In the genomic region with DNA sequence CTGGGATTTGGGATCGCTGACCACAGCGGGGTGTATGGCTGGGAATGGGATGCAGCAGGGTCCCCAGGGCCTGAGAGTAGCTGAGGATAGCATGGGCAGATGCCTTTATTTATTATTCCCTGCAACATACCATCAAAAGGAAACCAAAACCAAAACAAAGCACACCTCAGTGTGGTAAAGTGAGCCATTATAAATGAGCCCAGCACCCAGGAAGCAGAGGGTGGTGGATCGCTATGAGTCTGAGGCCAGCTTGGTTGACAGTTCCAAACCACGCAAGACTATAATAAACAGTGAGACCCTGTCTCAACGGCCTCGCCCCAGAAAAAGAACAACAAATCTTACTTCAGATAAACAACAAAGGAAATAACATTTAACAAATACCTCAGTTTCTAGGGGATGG, we compare ENCODE assay signal across 22 mouse cellular contexts. TPM values are rescaled to one million over a fixed set of nuclear protein-coding genes. Genes with fewer than 3 reads are reported as not detected.
DNase-seq lines count a peak whose midpoint lies in the region; ATAC-seq and TF ChIP-seq lines count a peak whose summit lies in the region.
"Had no signal": no experiment of that assay in that cellular context is flagged by ENCODE, and none has a peak within 500 bp of the region (broad histone marks: within the 10 kb centered on the region; RNA-seq: fewer than 3 reads in every experiment).

No protein-coding gene starts in this region.

- no peaks in the 10 kb centered on the region for H3K27me3 ChIP-seq in megakaryocyte, embryonic 14.5 days (replicated peaks)
- peaks cover 7% of the 10 kb centered on the region; the same call in 1 of the 2 replicates for H3K27me3 ChIP-seq in liver, embryonic 12.5 days (replicated peaks)
- H3K27me3 ChIP-seq in neural tube, embryonic 15.5 days (replicated peaks) = peaks cover 10% of the 10 kb centered on the region; the same call in 1 of the 2 replicates
- H3K27me3 ChIP-seq in kidney, embryonic 16.5 days (ENCODE audit: insufficient read depth, low read length) = 0 out of 2 replicates have a peak, but pooled peaks cover 4% of the 10 kb centered on the region
- H3K27me3 ChIP-seq: embryonic facial prominence, embryonic 15.5 days; Patski had no signal

- DNase-seq in ES-E14 (ENCODE audit: low read depth, low spot score) = no peak
- peak; percentile 17 to 34 for DNase-seq in natural killer cell, adult 2 months (ENCODE audit: low spot score in 2 of 2)
- no peak for DNase-seq in gastrocnemius, postnatal 14 days
- DNase-seq: cerebellum, adult 2 months; kidney, postnatal 14 days; lung, adult 18-20 months; lung, postnatal 36 days; right cerebral cortex, postnatal 4 days had no signal

- H3K4me2 ChIP-seq in liver, embryonic 12.5 days = peak overlapping the region; percentile 69
- no peak overlapping the region for H3K4me2 ChIP-seq in neural tube, embryonic 15.5 days
- no peak overlapping the region for H3K4me2 ChIP-seq in kidney, embryonic 16.5 days (replicated peaks; ENCODE audit: low read depth, low read length)
- H3K4me2 ChIP-seq: embryonic facial prominence, embryonic 15.5 days; forebrain, embryonic 13.5 days; midbrain, embryonic 13.5 days; neural tube, embryonic 12.5 days had no signal

- H3K9me3 ChIP-seq in megakaryocyte, embryonic 14.5 days = no peaks in the 10 kb centered on the region
- H3K9me3 ChIP-seq in ES-E14 (ENCODE audit: control insufficient read depth, insufficient read depth, low read depth, low read length) = no peaks in the 10 kb centered on the region
- no peaks in the 10 kb centered on the region for H3K9me3 ChIP-seq in liver, embryonic 12.5 days (replicated peaks)
- no peaks in the 10 kb centered on the region for H3K9me3 ChIP-seq in neural tube, embryonic 15.5 days (replicated peaks)
- no peaks in the 10 kb centered on the region for H3K9me3 ChIP-seq in kidney, embryonic 16.5 days (ENCODE audit: low read length)
- H3K9me3 ChIP-seq: embryonic facial prominence, embryonic 15.5 days; forebrain, embryonic 13.5 days; midbrain, embryonic 13.5 days; neural tube, embryonic 12.5 days had no signal

- H3K4me3 ChIP-seq in megakaryocyte, embryonic 14.5 days (replicated peaks) = peak overlapping the region; percentile 42
- peak overlapping the region; percentile 41 to 70 for H3K4me3 ChIP-seq in ES-E14 (ENCODE audit: insufficient read depth in 1 of 2, low read depth in 1 of 2, low read length in 2 of 2, poor library complexity in 1 of 2, severe bottlenecking in 1 of 2)
- H3K4me3 ChIP-seq in liver, embryonic 12.5 days = peak overlapping the region; percentile 43
- H3K4me3 ChIP-seq in neural tube, embryonic 15.5 days (replicated peaks) = no peak overlapping the region
- no peak overlapping the region for H3K4me3 ChIP-seq in kidney, embryonic 16.5 days (ENCODE audit: low read length)
- H3K4me3 ChIP-seq: embryonic facial prominence, embryonic 15.5 days; forebrain, embryonic 13.5 days; midbrain, embryonic 13.5 days; neural tube, embryonic 12.5 days had no signal

- in situ Hi-C loops in ES-E14 (cut with MboI; ENCODE audit: low sequenced_read_pairs in 2 of 2, unreplicated experiment in 2 of 2) = no loop called here

- 71% methylated on average over 6 of the region's 6 CpGs for WGBS in liver, embryonic 12.5 days (ENCODE audit: insufficient replicate concordance)
- 76% methylated on average over 6 of the region's 6 CpGs for WGBS in neural tube, embryonic 15.5 days
- WGBS in kidney, embryonic 16.5 days = 81% methylated on average over 6 of the region's 6 CpGs

- peaks cover 3% of the 10 kb centered on the region for H3K36me3 ChIP-seq in megakaryocyte, embryonic 14.5 days (replicated peaks; ENCODE audit: low read length)
- H3K36me3 ChIP-seq in ES-E14 (ENCODE audit: control insufficient read depth, insufficient read depth, low read length, poor library complexity, severe bottlenecking) = no peaks in the 10 kb centered on the region
- H3K36me3 ChIP-seq in liver, embryonic 12.5 days = no peaks in the 10 kb centered on the region
- no peaks in the 10 kb centered on the region for H3K36me3 ChIP-seq in neural tube, embryonic 15.5 days
- H3K36me3 ChIP-seq in kidney, embryonic 16.5 days (ENCODE audit: insufficient read depth, low read length) = no peaks in the 10 kb centered on the region
- H3K36me3 ChIP-seq: embryonic facial prominence, embryonic 15.5 days; midbrain, embryonic 13.5 days; neural tube, embryonic 12.5 days had no signal

- H3K27ac ChIP-seq in ES-E14 (ENCODE audit: insufficient read depth, low read depth, low read length, poor library complexity, severe bottlenecking) = no peak overlapping the region
- H3K27ac ChIP-seq in liver, embryonic 12.5 days = no peak overlapping the region
- no peak overlapping the region for H3K27ac ChIP-seq in neural tube, embryonic 15.5 days (replicated peaks)
- H3K27ac ChIP-seq in kidney, embryonic 16.5 days (ENCODE audit: low read length) = no peak overlapping the region
- H3K27ac ChIP-seq: embryonic facial prominence, embryonic 15.5 days; forebrain, embryonic 13.5 days; midbrain, embryonic 13.5 days; neural tube, embryonic 12.5 days had no signal

- intact Hi-C loops in gastrocnemius, postnatal 14 days (cut with DNase I; ENCODE audit: low total_unique reads) = no loop called here

- no peak for ATAC-seq in megakaryocyte, adult 5-6 weeks (ENCODE audit: poor library complexity, severe bottlenecking)
- ATAC-seq in liver, embryonic 12.5 days = no peak
- ATAC-seq in neural tube, embryonic 15.5 days (ENCODE audit: low FRiP score) = no peak
- no peak for ATAC-seq in kidney, embryonic 16.5 days (ENCODE audit: low FRiP score, low TSS enrichment)
- ATAC-seq: forebrain, embryonic 13.5 days; midbrain, embryonic 13.5 days; Patski had no signal

- peaks cover 34% of the 10 kb centered on the region for H3K4me1 ChIP-seq in megakaryocyte, embryonic 14.5 days
- peaks cover 3 to 5% of the 10 kb centered on the region in 2 experiments; a peak in 3 of 4 replicates for H3K4me1 ChIP-seq in ES-E14 (ENCODE audit: control insufficient read depth in 2 of 2, insufficient read depth in 2 of 2, low read length in 2 of 2, poor library complexity in 1 of 2)
- H3K4me1 ChIP-seq in liver, embryonic 12.5 days = peaks cover 41% of the 10 kb centered on the region
- H3K4me1 ChIP-seq in neural tube, embryonic 15.5 days = peaks cover 29% of the 10 kb centered on the region
- H3K4me1 ChIP-seq in kidney, embryonic 16.5 days (ENCODE audit: insufficient read depth, low read length) = peaks cover 8% of the 10 kb centered on the region

- no peak overlapping the region; the same call in 1 of the 2 replicates for H3K9ac ChIP-seq in ES-E14 (ENCODE audit: insufficient read depth, low read depth, low read length, poor library complexity, severe bottlenecking)
- peak overlapping the region; percentile 39; the same call in 1 of the 2 replicates for H3K9ac ChIP-seq in liver, embryonic 12.5 days
- H3K9ac ChIP-seq in neural tube, embryonic 15.5 days (replicated peaks) = no peak overlapping the region
- H3K9ac ChIP-seq in kidney, embryonic 16.5 days (replicated peaks; ENCODE audit: low read length) = no peak overlapping the region
- H3K9ac ChIP-seq: embryonic facial prominence, embryonic 15.5 days; forebrain, embryonic 13.5 days; midbrain, embryonic 13.5 days; neural tube, embryonic 12.5 days had no signal

TF ChIP-seq in ES-E14, 5 proteins besides CTCF, POLR2A, EP300 and RAD21:
- TF ChIP-seq ZNF384 (IDR thresholded peaks at IDR 0.05; ENCODE audit: low read depth, low read length) (no peak), HCFC1 (IDR thresholded peaks at IDR 0.05; ENCODE audit: borderline replicate concordance, insufficient read depth, low read length) (no peak), MAFK (IDR thresholded peaks at IDR 0.05; ENCODE audit: insufficient read depth, low read depth, low read length) (no peak)

RNA-seq across cellular contexts. Expression of a gene that starts 1.5 kb away (rescaled TPM):
- 1.1 TPM in 1 of 2 replicates, not detected in the other for polyA plus RNA-seq in megakaryocyte, embryonic 14.5 days (2012; ENCODE audit: insufficient read depth, low replicate concordance)
- 4.3 and 5.5 TPM in 2 replicates for total RNA-seq in megakaryocyte, adult 5-6 weeks (2015)
- total RNA-seq in megakaryocyte, adult 5-6 weeks (2017) = 8.6 and 10.5 TPM in 2 replicates
- 25.3 and 30.2 TPM in 2 replicates for total RNA-seq in ES-E14 (2012; rRNA removed)
- 4.5 and 4.9 TPM in 2 replicates for polyA plus RNA-seq in liver, embryonic 12.5 days (2016; fragmentation: Nextera tagmentation; extraction: Ambion mirVana)
- 10 to 100 TPM in 1 of 2 experiments, 1 to 10 TPM in 1; 9.3 to 11.0 TPM for total RNA-seq in gastrocnemius, postnatal 14 days (2021)
- 6.0 and 6.1 TPM in 2 replicates for polyA plus RNA-seq in neural tube, embryonic 15.5 days (2015; fragmentation: Nextera tagmentation; extraction: Ambion mirVana)
- polyA plus RNA-seq in kidney, embryonic 16.5 days (2015; fragmentation: Nextera tagmentation; extraction: Ambion mirVana) = 6.2 and 6.8 TPM in 2 replicates

RNA-seq across cellular contexts. Expression of a gene that starts 2.9 kb away (rescaled TPM):
- 29.9 and 34.3 TPM in 2 replicates for polyA plus RNA-seq in megakaryocyte, embryonic 14.5 days (2012; ENCODE audit: insufficient read depth, low replicate concordance)
- total RNA-seq in megakaryocyte, adult 5-6 weeks (2015) = 8.4 and 10.3 TPM in 2 replicates
- total RNA-seq in megakaryocyte, adult 5-6 weeks (2017) = 26.0 and 29.3 TPM in 2 replicates
- total RNA-seq in ES-E14 (2012; rRNA removed) = 211 and 247 TPM in 2 replicates
- polyA plus RNA-seq in liver, embryonic 12.5 days (2016; fragmentation: Nextera tagmentation; extraction: Ambion mirVana) = 82.8 and 84.2 TPM in 2 replicates
- 10 to 100 TPM; 46.3 to 53.3 TPM for total RNA-seq in gastrocnemius, postnatal 14 days (2021)
- polyA plus RNA-seq in neural tube, embryonic 15.5 days (2015; fragmentation: Nextera tagmentation; extraction: Ambion mirVana) = 79.6 and 91.0 TPM in 2 replicates
- polyA plus RNA-seq in kidney, embryonic 16.5 days (2015; fragmentation: Nextera tagmentation; extraction: Ambion mirVana) = 57.7 and 66.3 TPM in 2 replicates

RNA-seq across cellular contexts. Expression of a gene that starts 26.1 kb away (rescaled TPM):
- polyA plus RNA-seq in megakaryocyte, embryonic 14.5 days (2012; ENCODE audit: insufficient read depth, low replicate concordance) = 17.8 and 46.3 TPM in 2 replicates
- 7.4 and 13.8 TPM in 2 replicates for total RNA-seq in megakaryocyte, adult 5-6 weeks (2015)
- 11.3 and 13.4 TPM in 2 replicates for total RNA-seq in megakaryocyte, adult 5-6 weeks (2017)
- 2.6 TPM in 1 of 2 replicates, not detected in the other for total RNA-seq in ES-E14 (2012; rRNA removed)
- 23.2 and 25.6 TPM in 2 replicates for polyA plus RNA-seq in liver, embryonic 12.5 days (2016; fragmentation: Nextera tagmentation; extraction: Ambion mirVana)
- not detected for total RNA-seq in gastrocnemius, postnatal 14 days (2021)
- polyA plus RNA-seq in neural tube, embryonic 15.5 days (2015; fragmentation: Nextera tagmentation; extraction: Ambion mirVana) = not detected in 2 replicates
- polyA plus RNA-seq in kidney, embryonic 16.5 days (2015; fragmentation: Nextera tagmentation; extraction: Ambion mirVana) = 19.1 TPM in 2 replicates
- total RNA-seq: adrenal gland, adult 18-20 months; layer of hippocampus, postnatal 14 days; left cerebral cortex, postnatal 36 days had no signal
- polyA plus RNA-seq: cerebellum, adult 2 months; forebrain, embryonic 13.5 days; midbrain, embryonic 13.5 days; Patski; stomach, embryonic 16.5 days had no signal

RNA-seq across cellular contexts. Expression of a gene that starts 32.4 kb away (rescaled TPM):
- polyA plus RNA-seq in megakaryocyte, embryonic 14.5 days (2012; ENCODE audit: insufficient read depth, low replicate concordance) = 5.2 and 18.4 TPM in 2 replicates
- 41.4 and 44.5 TPM in 2 replicates for total RNA-seq in megakaryocyte, adult 5-6 weeks (2015)
- 22.4 and 32.5 TPM in 2 replicates for total RNA-seq in megakaryocyte, adult 5-6 weeks (2017)
- 32.6 and 35.5 TPM in 2 replicates for total RNA-seq in ES-E14 (2012; rRNA removed)
- 15.3 TPM in 2 replicates for polyA plus RNA-seq in liver, embryonic 12.5 days (2016; fragmentation: Nextera tagmentation; extraction: Ambion mirVana)
- 10 to 100 TPM; 29.8 to 31.2 TPM for total RNA-seq in gastrocnemius, postnatal 14 days (2021)
- 9.8 and 11.6 TPM in 2 replicates for polyA plus RNA-seq in neural tube, embryonic 15.5 days (2015; fragmentation: Nextera tagmentation; extraction: Ambion mirVana)
- 15.0 and 15.1 TPM in 2 replicates for polyA plus RNA-seq in kidney, embryonic 16.5 days (2015; fragmentation: Nextera tagmentation; extraction: Ambion mirVana)

Comparison
In these comparisons a context has a peak if more than half of its experiments do, and no peak if none do; other contexts are left out.
1. H3K4me3 ChIP-seq: peak in megakaryocyte, embryonic 14.5 days (single experiment), ES-E14 (2 of 2) and liver, embryonic 12.5 days (single experiment); none in neural tube, embryonic 15.5 days (single experiment) and kidney, embryonic 16.5 days (single experiment).
2. DNase-seq: peak in natural killer cell, adult 2 months (2 of 2); none in ES-E14 (single experiment) and gastrocnemius, postnatal 14 days (single experiment).
3. RNA of a gene that starts 26.1 kb away (polyA plus RNA-seq): 17.8 to 46.3 TPM in megakaryocyte, embryonic 14.5 days, 23.2 to 25.6 TPM in liver, embryonic 12.5 days and 19.1 TPM in kidney, embryonic 16.5 days; not detected in neural tube, embryonic 15.5 days; every median in the first group is over 10 times any median in the second.